Mouse (Mus musculus): Measurements from ENCODE around the gene Rnf148.

Rnf148 gene

GRCm38 (mm10) chr6:23655036-23655435 lies at the start of gene Rnf148:
Rnf148 (minus strand) TSS chr6:23655136.
- no peak for DNase-seq (ENCODE audit: extremely low spot score, low read depth, low spot score)

GRCm38 (mm10) chr6:23700879-23701278 lies 45.9 kb upstream of the Rnf148 start:
- DNase-seq (ENCODE audit: extremely low spot score, low read depth, low spot score): no peak

GRCm38 (mm10) chr6:23678172-23678571 lies 23.2 kb upstream of the Rnf148 start:
- no peak for DNase-seq (ENCODE audit: extremely low spot score, low read depth, low spot score)

DNA sequence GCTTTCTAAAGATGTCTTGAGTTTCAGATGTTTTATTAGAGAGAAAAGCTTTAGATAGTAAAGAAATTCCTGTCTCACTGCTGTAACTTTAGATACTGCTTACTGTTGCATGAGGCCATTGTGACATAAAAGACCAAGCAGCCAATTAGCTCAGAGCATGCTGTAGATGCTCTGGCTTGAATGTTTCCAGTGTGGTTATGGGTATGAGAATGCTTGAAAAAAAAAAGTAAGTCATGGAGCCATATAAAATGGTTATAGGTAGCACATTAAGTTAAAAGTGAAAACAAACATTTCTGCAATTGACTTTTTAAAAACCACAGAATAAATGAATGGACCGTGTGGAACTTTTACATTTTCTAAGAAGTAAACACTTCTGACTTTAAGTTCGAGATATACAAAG lies 4.7 kb downstream of the Rnf148 start, which contains the start of gene Rnf133:
TSS of gene Rnf133 (minus strand) at position 101 of the 400 bp plus-strand sequence.
- no peak for DNase-seq (ENCODE audit: extremely low spot score, low read depth, low spot score)

DNA sequence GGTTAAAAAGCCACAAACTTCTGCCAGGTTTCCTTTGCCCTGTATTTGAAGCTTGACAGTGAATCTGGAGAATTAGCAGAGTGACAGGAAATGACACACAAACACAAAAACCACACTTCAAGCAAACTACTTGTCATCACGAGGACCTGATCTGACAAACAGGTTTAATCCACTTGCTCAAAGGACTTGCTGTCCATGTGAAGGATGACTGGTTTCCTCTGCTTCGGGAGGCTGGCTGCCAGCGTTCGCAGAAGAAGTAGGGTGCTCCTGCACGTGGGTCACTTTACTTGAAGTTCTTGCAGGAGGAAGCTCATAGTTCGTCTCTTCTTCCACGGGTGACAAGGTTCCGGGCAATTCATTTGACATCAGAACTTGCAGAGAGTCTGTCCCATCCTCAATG lies 6.2 kb downstream of the Rnf148 start:
- no peak for DNase-seq (ENCODE audit: extremely low spot score, low read depth, low spot score)

DNA sequence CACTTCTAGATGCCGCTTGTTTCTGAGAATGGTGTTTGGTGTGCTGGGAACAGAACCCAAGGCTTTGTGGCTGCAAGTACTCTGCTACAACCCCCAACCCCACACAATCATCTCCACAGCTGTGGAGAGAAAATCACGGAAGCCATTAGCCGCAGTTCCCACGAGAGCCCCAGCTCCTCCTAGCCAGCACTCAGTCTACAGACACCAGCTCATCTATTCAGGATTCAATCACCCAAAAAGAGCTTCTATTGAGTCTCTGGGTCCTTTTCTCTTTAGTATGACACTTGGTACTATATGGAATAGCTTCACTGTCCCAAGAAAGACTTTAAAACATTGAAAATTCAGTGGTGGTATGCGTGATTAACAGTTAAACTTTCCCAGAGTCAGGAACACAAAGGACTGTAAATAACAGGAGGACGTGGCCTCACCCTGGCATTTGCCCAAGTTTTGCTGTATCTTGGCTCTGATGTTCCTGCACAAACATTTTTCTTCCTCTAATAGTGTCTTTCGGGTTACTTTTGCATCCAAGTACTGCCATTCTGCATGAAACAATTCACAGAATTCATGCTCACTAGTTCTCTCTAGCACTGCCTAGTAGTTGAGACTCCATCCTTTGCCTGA lies 7.2 kb downstream of the Rnf148 start:
- no peak for DNase-seq (ENCODE audit: extremely low spot score, low read depth, low spot score)

- no peak for DNase-seq (ENCODE audit: extremely low spot score, low read depth, low spot score)
These were observed 17.9 kb downstream of the Rnf148 start for GRCm38 (mm10) chr6:23637081-23637480.

DNA sequence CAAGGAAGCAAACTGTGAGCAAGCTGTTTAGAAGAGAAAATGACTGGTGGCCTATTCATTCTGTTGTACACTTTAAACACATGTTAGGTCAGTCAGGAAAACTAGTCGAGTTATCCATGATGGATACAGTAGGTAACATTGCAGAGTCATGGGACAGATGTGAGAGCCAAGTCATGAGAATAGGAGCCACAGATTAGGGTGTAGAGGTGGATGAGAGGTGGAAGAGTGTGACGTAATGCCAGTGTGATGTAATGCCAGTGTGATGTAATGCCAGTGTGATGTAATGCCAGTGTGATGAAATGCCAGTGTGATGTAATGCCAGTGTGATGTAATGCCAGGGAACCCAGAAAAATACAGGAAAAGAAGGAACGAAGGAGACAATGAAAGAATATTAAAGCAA lies 19.7 kb downstream of the Rnf148 start:
- no peak for DNase-seq (ENCODE audit: extremely low spot score, low read depth, low spot score)

DNA sequence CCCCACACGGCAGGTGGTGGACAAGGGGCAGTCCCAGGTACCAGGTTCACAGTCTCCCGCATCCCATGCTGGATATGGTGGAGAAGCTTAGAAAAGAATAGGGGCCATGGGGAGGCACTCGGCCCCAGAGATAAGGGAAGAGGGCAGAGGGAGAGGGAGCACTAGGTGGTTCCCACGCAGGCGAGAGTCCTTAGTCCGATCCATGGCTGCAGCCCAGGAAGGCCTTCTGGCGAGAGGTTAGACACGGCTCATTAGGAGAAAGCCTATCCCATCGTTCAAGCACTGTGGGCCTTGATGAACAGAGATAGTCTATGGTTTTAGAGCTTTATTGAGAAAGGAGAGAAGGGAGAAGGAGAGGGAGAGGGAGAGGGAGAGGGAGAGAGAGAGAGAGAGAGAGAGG lies 20.9 kb downstream of the Rnf148 start:
- no peak for DNase-seq (ENCODE audit: extremely low spot score, low read depth, low spot score)

DNA sequence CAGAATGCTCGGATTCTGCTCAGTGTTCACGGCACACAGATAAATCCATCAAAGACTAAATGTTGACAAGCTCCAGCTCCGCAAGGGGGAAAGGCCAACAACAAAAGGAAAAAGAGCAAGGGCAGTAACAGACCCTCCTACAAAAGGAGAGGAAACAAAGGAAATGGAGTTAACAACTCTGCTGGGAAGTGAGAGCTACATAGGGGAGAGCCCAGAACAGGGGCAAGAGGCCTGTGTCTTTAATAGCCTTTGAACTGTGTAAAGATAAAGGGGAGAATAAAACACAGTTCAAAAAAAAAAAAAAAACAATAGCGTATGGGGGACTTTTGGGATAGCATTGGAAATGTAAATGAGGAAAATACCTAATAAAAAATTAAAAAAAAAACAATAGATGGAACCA lies 24.5 kb downstream of the Rnf148 start:
- DNase-seq (ENCODE audit: extremely low spot score, low read depth, low spot score): no peak
